8 mouse cellular contexts compared by ENCODE assay signal in the genomic region with DNA sequence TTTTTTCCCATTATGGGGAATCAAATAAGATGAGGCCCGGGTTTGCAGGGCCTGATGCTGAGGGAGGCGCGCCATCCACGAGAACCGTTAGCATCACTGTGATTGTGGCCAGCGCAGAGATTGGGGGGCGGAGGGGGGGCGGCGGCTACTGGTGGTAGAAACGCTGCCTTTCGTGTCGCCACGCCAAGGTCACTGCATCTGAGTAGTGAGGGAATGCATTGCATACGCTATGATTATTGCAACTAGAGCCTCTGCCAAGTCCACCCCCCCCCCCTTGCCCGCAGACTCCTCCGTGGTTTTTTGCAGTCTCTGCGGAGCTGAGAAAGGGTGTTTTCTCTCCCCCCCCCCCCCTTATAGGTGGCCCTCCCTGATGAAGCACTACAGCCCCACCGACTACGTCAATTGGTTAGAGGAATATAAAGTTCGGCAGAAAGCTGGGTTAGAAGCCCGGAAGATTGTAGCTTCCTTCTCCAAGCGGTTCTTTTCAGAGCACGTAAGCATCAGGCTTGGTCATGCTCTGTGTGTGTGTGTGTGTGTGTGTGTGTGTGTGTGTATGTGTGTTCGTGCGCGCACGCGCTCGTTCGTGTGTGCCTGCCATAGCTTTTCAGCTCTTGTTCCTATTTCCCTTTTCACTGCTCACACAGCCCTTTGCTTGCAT. TPM values are rescaled to one million over a fixed set of nuclear protein-coding genes. Genes with fewer than 3 reads are reported as not detected.
DNase-seq lines count a peak whose midpoint lies in the region; ATAC-seq and TF ChIP-seq lines count a peak whose summit lies in the region.

No protein-coding gene starts in this region.

- no peak for ATAC-seq in frontal cortex, adult (ENCODE audit: low TSS enrichment)
- no peak for ATAC-seq in embryonic facial prominence, embryonic 12.5 days (ENCODE audit: insufficient number of reproducible peaks, insufficient read depth, low FRiP score, low TSS enrichment)
- peak; percentile 25 for ATAC-seq in inflammation-experienced regulatory T-cells, adult 6 months
- no peak for ATAC-seq in liver, embryonic 15.5 days (ENCODE audit: insufficient read depth)

- peak overlapping the region; percentile 97 for H3K4me3 ChIP-seq in E14TG2a.4 (replicated peaks; ENCODE audit: low read length)
- H3K4me3 ChIP-seq in embryonic facial prominence, embryonic 12.5 days, result peak overlapping the region; percentile 98
- H3K4me3 ChIP-seq in liver, embryonic 15.5 days (replicated peaks), result peak overlapping the region; percentile 83
- H3K4me3 ChIP-seq in olfactory bulb, adult 2 months (ENCODE audit: insufficient read depth, low read depth, low read length), result peak overlapping the region; percentile 60

- no peak for TF ChIP-seq POLR2A in olfactory bulb, adult 2 months (IDR thresholded peaks at IDR 0.05; ENCODE audit: insufficient read depth, low read depth, low read length)

- peak overlapping the region; percentile 94 for H3K9ac ChIP-seq in embryonic facial prominence, embryonic 12.5 days
- peak overlapping the region; percentile 74 for H3K9ac ChIP-seq in liver, embryonic 15.5 days

- H3K9me3 ChIP-seq in E14TG2a.4 (ENCODE audit: low read length), result no peaks in the 10 kb centered on the region
- H3K9me3 ChIP-seq in embryonic facial prominence, embryonic 12.5 days, result no peaks in the 10 kb centered on the region
- no peaks in the 10 kb centered on the region for H3K9me3 ChIP-seq in liver, embryonic 15.5 days (replicated peaks)

- 15% methylated on average over 30 of the region's 30 CpGs for WGBS in embryonic facial prominence, embryonic 12.5 days
- WGBS in liver, embryonic 15.5 days (ENCODE audit: insufficient replicate concordance), result 10% methylated on average over 30 of the region's 30 CpGs
- 4% methylated on average over 30 of the region's 30 CpGs for WGBS in olfactory bulb, adult 2 months

- TF ChIP-seq CTCF in E14TG2a.4 (conservative IDR thresholded peaks at IDR 0.05; ENCODE audit: low read length), result no peak
- TF ChIP-seq CTCF in olfactory bulb, adult 2 months (IDR thresholded peaks at IDR 0.05; ENCODE audit: insufficient read depth, low read depth, low read length), result no peak

- H3K4me1 ChIP-seq in E14TG2a.4 (replicated peaks; ENCODE audit: low read depth, low read length), result peaks cover 31% of the 10 kb centered on the region
- H3K4me1 ChIP-seq in embryonic facial prominence, embryonic 12.5 days, result peaks cover 19% of the 10 kb centered on the region; the same call in 1 of the 2 replicates
- peaks cover 51% of the 10 kb centered on the region for H3K4me1 ChIP-seq in liver, embryonic 15.5 days (replicated peaks)
- peaks cover 13% of the 10 kb centered on the region for H3K4me1 ChIP-seq in olfactory bulb, adult 2 months (ENCODE audit: control insufficient read depth, insufficient read depth, low read length)

- peaks cover 2% of the 10 kb centered on the region for H3K27me3 ChIP-seq in E14TG2a.4 (ENCODE audit: insufficient read depth, low read length)
- no peaks in the 10 kb centered on the region for H3K27me3 ChIP-seq in embryonic facial prominence, embryonic 12.5 days
- H3K27me3 ChIP-seq in liver, embryonic 15.5 days, result peaks cover 28% of the 10 kb centered on the region

- peak overlapping the region; percentile 72 for H3K4me2 ChIP-seq in embryonic facial prominence, embryonic 12.5 days (replicated peaks)
- H3K4me2 ChIP-seq in liver, embryonic 15.5 days, result peak overlapping the region; percentile 92

- DNase-seq in frontal cortex, postnatal 10 days (ENCODE audit: low spot score in 2 of 2), result peak; percentile 34 to 55
- no peak for DNase-seq in gastrocnemius, adult 18-20 months (ENCODE audit: low spot score)

- H3K27ac ChIP-seq in embryonic facial prominence, embryonic 12.5 days, result peak overlapping the region; percentile 88
- H3K27ac ChIP-seq in liver, embryonic 15.5 days (replicated peaks), result no peak overlapping the region
- peak overlapping the region; percentile 60 for H3K27ac ChIP-seq in olfactory bulb, adult 2 months (ENCODE audit: insufficient read depth, low read depth, low read length)

- H3K36me3 ChIP-seq in E14TG2a.4 (ENCODE audit: insufficient read depth, low read length), result peaks cover 42% of the 10 kb centered on the region
- H3K36me3 ChIP-seq in embryonic facial prominence, embryonic 12.5 days, result peaks cover 35% of the 10 kb centered on the region
- peaks cover 14% of the 10 kb centered on the region; the same call in 1 of the 2 replicates for H3K36me3 ChIP-seq in liver, embryonic 15.5 days (replicated peaks)

RNA-seq across cellular contexts. Expression of gene Fbxo21, which starts 1.1 kb away (rescaled TPM):
- 100 and 107 TPM in 2 replicates for polyA plus RNA-seq in embryonic facial prominence, embryonic 12.5 days (2016; fragmentation: Nextera tagmentation; extraction: Ambion mirVana)
- polyA plus RNA-seq in inflammation-experienced regulatory T-cells, adult 6 months (2017; shearing (Covaris generic)), result 10 to 100 TPM in 1 of 3 experiments, 1 to 10 TPM in 2; 8.3 to 15.6 (median 9.3) TPM
- polyA plus RNA-seq in liver, embryonic 15.5 days (2015; fragmentation: Nextera tagmentation; extraction: Ambion mirVana), result 14.2 and 17.2 TPM in 2 replicates
- not detected in 2 replicates for polyA plus RNA-seq in olfactory bulb, adult 2 months (2012; ENCODE audit: insufficient read depth, insufficient read length, low replicate concordance, missing spikeins)
- total RNA-seq in gastrocnemius, adult 18-20 months (2021), result 10 to 100 TPM; 12.5 to 13.9 TPM

RNA-seq across cellular contexts. Expression of gene Tesc, which starts 49.9 kb away (rescaled TPM):
- polyA plus RNA-seq in embryonic facial prominence, embryonic 12.5 days (2016; fragmentation: Nextera tagmentation; extraction: Ambion mirVana), result 4.6 and 5.7 TPM in 2 replicates
- polyA plus RNA-seq in inflammation-experienced regulatory T-cells, adult 6 months (2017; shearing (Covaris generic)), result 1 to 10 TPM; 3.2 to 6.1 (median 5.5) TPM
- 1.6 and 2.2 TPM in 2 replicates for polyA plus RNA-seq in liver, embryonic 15.5 days (2015; fragmentation: Nextera tagmentation; extraction: Ambion mirVana)
- polyA plus RNA-seq in olfactory bulb, adult 2 months (2012; ENCODE audit: insufficient read depth, insufficient read length, low replicate concordance, missing spikeins), result not detected in 2 replicates
- total RNA-seq in gastrocnemius, adult 18-20 months (2021), result under 1 TPM; 0.37 to 0.81 TPM
